Mouse (Mus musculus) midbrain, embryonic 14.5 days (tissue): ENCODE data around the gene Bdh1. TPM values are rescaled to one million over a fixed set of nuclear protein-coding genes. Genes with fewer than 3 reads are reported as not detected.

Source experiments
- ATAC-seq: fragments of 200-750 bp; cut with Nextera tagmentation; 2 replicates; pipeline ENCODE4 v1.8.0; 2017; ENCODE audit warnings: moderate number of reproducible peaks, moderate library complexity; ENCODE audit not compliant: low FRiP score, low TSS enrichment
- DNase-seq: peaks from one replicate; pipeline ENCODE4 v3.0.0-alpha.2; 2015
- H3K27ac ChIP-seq: fragments of 300-500 bp; sonication (generic); replicated peaks from 2 replicates; pipeline ENCODE4 v1.5.1; 2014; ENCODE audit warnings: mild to moderate bottlenecking, low read depth, low read length, moderate library complexity
- H3K27me3 ChIP-seq: fragments of 300-500 bp; sonication (generic); 2 replicates; pipeline ENCODE4 v1.6.1; 2014; ENCODE audit warnings: low read length, control low read depth, mixed read lengths; ENCODE audit not compliant: control insufficient read depth, insufficient read depth
- H3K36me3 ChIP-seq: fragments of 300-500 bp; sonication (generic); 2 replicates; pipeline ENCODE4 v1.6.1; 2014; ENCODE audit warnings: low read length, control low read depth; ENCODE audit not compliant: control insufficient read depth, insufficient read depth
- H3K4me1 ChIP-seq: fragments of 300-500 bp; sonication (generic); 2 replicates; pipeline ENCODE4 v1.6.1; 2014; ENCODE audit warnings: mild to moderate bottlenecking, antibody characterized with exemption, low read length, control low read depth; ENCODE audit not compliant: control insufficient read depth, insufficient read depth
- H3K4me2 ChIP-seq: fragments of 300-500 bp; sonication (generic); 2 replicates; pipeline ENCODE4 v1.6.1; 2014; ENCODE audit warnings: mild to moderate bottlenecking, low read length, moderate library complexity
- H3K4me3 ChIP-seq: fragments of 300-500 bp; sonication (generic); replicated peaks from 2 replicates; pipeline ENCODE4 v1.5.1; 2014; ENCODE audit warnings: low read depth, low read length
- H3K9ac ChIP-seq: fragments of 300-500 bp; sonication (generic); replicated peaks from 2 replicates; pipeline ENCODE4 v1.6.1; 2014; ENCODE audit warnings: mild to moderate bottlenecking, low read length, moderate library complexity
- H3K9me3 ChIP-seq: fragments of 300-500 bp; sonication (generic); 2 replicates; pipeline ENCODE4 v1.6.1; 2016; ENCODE audit warnings: low read length, control low read depth, mixed read lengths; ENCODE audit not compliant: control insufficient read depth
- WGBS: fragments of 180-500 bp; shearing (Covaris S2); extraction: QIAGEN DNeasy Blood & Tissue Kit; methylation state at CpG from one replicate; pipeline ENCODE4 v1.1.7; 2014; 5-methylcytosine and 5-hydroxymethylcytosine counted together
- polyA plus RNA-seq: library from polyadenylated mRNA; unstranded; fragments of >200 nt; fragmentation: Nextera tagmentation; extraction: Ambion mirVana; gene quantifications from 2 replicates; pipeline ENCODE4 v1.2.1, GENCODE M21; 2014

Gene Bdh1
- polyA plus RNA-seq, 1 experiment from 2014 or later: 76.5 TPM

DNA sequence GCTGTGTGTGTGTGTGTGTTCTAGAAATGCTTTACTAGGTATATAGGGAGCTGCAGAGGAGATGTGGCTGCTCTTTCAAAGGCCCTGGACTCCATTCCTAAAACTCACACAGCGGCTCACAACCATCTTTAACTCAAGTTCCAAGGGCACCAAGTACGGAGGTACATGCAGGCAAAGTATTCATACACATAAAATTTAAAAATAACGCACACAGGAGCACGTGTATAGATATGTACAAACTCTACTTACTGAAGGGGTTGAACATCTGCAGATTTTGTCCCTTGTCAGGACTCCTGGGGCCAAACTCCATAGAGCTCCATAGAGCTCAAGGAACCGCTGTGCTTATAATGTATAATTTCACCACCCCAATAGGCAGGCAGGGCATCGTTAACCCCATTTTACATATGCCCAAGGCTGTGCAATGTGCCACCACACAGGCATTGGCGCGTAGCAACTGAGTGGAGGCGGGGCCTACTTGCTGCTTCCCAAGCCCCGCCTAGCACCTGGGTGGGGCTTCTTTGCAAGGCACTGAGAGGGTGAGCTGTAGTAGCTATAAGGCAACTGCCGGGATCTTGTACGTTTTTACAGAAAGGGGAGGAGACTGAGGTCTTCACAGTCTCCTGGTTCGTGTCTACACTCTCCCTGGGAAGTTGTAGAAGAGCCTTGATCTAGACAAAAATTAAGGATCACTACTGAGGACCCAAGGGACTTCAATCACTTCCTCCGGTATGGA lies 85.9 kb downstream of the Bdh1 start:
- whole genome bisulfite sequencing: 33% methylated on average over 14 of the region's 14 CpGs
- Histone ChIP-seq H3K4me3 (no peak overlapping the region), H3K9me3 (no peaks in the 10 kb centered on the region), H3K9ac (no peak overlapping the region), H3K36me3 (no peaks in the 10 kb centered on the region), H3K4me1 (peaks cover 18% of the 10 kb centered on the region), H3K27ac (no peak overlapping the region), H3K27me3 (no peaks in the 10 kb centered on the region), H3K4me2 (no peak overlapping the region)
- ATAC-seq (no peak), DNase-seq (no peak)

Other genes with a start within 250 kb of the Bdh1 start
- gene Acap2, start 221.0 kb upstream of the Bdh1 start, polyA plus RNA-seq: 13.9 and 18.6 TPM in 2 replicates
- 82.0 and 100 TPM in 2 replicates for gene Ppp1r2, start 147.0 kb upstream of the Bdh1 start, polyA plus RNA-seq
- gene Apod, start 107.5 kb upstream of the Bdh1 start, polyA plus RNA-seq: 36.8 and 104 TPM in 2 replicates
- gene Dlg1, start 241.2 kb downstream of the Bdh1 start, polyA plus RNA-seq: 9.8 and 13.2 TPM in 2 replicates